Comparison of ENCODE assay signal across 9 mouse cellular contexts in genomic region chr6:34156057-34156456, GRCm38 (mm10). TPM values are rescaled to one million over a fixed set of nuclear protein-coding genes. Genes with fewer than 3 reads are reported as not detected.
DNase-seq lines count a peak whose midpoint lies in the region; ATAC-seq and TF ChIP-seq lines count a peak whose summit lies in the region.
"Had no signal": no experiment of that assay in that cellular context is flagged by ENCODE, and none has a peak within 500 bp of the region (broad histone marks: within the 10 kb centered on the region; RNA-seq: fewer than 3 reads in every experiment).

No protein-coding gene starts in this region.

- no peak overlapping the region for H3K4me2 ChIP-seq in forebrain, postnatal 0 days (ENCODE audit: low read depth)
- no peak overlapping the region for H3K4me2 ChIP-seq in forebrain, embryonic 11.5 days (ENCODE audit: low read depth, low read length, severe bottlenecking)
- H3K4me2 ChIP-seq in midbrain, postnatal 0 days (ENCODE audit: low read depth, low read length, poor library complexity, severe bottlenecking), result no peak overlapping the region

- H3K4me3 ChIP-seq in forebrain, postnatal 0 days (ENCODE audit: low read depth, low read length), result no peak overlapping the region
- no peak overlapping the region for H3K4me3 ChIP-seq in forebrain, embryonic 11.5 days (ENCODE audit: low read depth, low read length)
- H3K4me3 ChIP-seq in cerebellum, adult 2 months (replicated peaks; ENCODE audit: insufficient read depth, low read depth, low read length), result no peak overlapping the region
- H3K4me3 ChIP-seq in midbrain, postnatal 0 days (ENCODE audit: low read depth, low read length), result no peak overlapping the region

- no peaks in the 10 kb centered on the region for H3K9me3 ChIP-seq in forebrain, postnatal 0 days (ENCODE audit: low read length)
- H3K9me3 ChIP-seq in forebrain, embryonic 11.5 days (ENCODE audit: control insufficient read depth, low read length), result no peaks in the 10 kb centered on the region
- no peaks in the 10 kb centered on the region for H3K9me3 ChIP-seq in midbrain, postnatal 0 days (ENCODE audit: low read length)

- H3K27me3 ChIP-seq in forebrain, postnatal 0 days (ENCODE audit: insufficient read depth, low read length), result no peaks in the 10 kb centered on the region
- no peaks in the 10 kb centered on the region for H3K27me3 ChIP-seq in forebrain, embryonic 11.5 days (ENCODE audit: control insufficient read depth, insufficient read depth, low read length)
- H3K27me3 ChIP-seq in cerebellum, adult 2 months (ENCODE audit: control insufficient read depth, insufficient read depth, low read length), result no peaks in the 10 kb centered on the region
- no peaks in the 10 kb centered on the region for H3K27me3 ChIP-seq in midbrain, postnatal 0 days (ENCODE audit: insufficient read depth, low read length)

- WGBS in forebrain, postnatal 0 days, result 51% methylated on average over 5 of the region's 5 CpGs
- WGBS in forebrain, embryonic 11.5 days, result 85% methylated on average over 5 of the region's 5 CpGs
- 62% methylated on average over 5 of the region's 5 CpGs for WGBS in cerebellum, adult 2 months
- 65% methylated on average over 5 of the region's 5 CpGs for WGBS in midbrain, postnatal 0 days

- H3K27ac ChIP-seq in forebrain, postnatal 0 days (ENCODE audit: low read depth, low read length), result peak overlapping the region; percentile 79; the same call in 1 of the 2 replicates
- H3K27ac ChIP-seq in forebrain, embryonic 11.5 days (ENCODE audit: low read depth, low read length), result no peak overlapping the region
- no peak overlapping the region for H3K27ac ChIP-seq in cerebellum, adult 2 months (ENCODE audit: insufficient read depth, low read length)
- H3K27ac ChIP-seq in midbrain, postnatal 0 days (ENCODE audit: low read depth, low read length), result no peak overlapping the region

- peak; percentile 44 for DNase-seq in forebrain, postnatal 0 days
- DNase-seq in forebrain, embryonic 11.5 days (ENCODE audit: low spot score), result no peak
- peak; percentile 25 to 35 for DNase-seq in B cell, adult 2 months
- peak; percentile 45 for DNase-seq in induced T-regulatory cell, adult 2 months (ENCODE audit: low read depth)
- peak; percentile 29 for DNase-seq in lung, postnatal 36 days
- DNase-seq in cerebellum, adult 2 months, result no peak
- no peak for DNase-seq in neural tube, embryonic 10.5 days (ENCODE audit: extremely low spot score, low spot score)
- no peak for DNase-seq in midbrain, postnatal 0 days (ENCODE audit: low spot score)
- DNase-seq: cerebellum, postnatal 25 days had no signal

- TF ChIP-seq CTCF in forebrain, postnatal 0 days (IDR thresholded peaks at IDR 0.05; ENCODE audit: low read depth), result no peak
- no peak for TF ChIP-seq CTCF in cerebellum, adult 2 months (IDR thresholded peaks at IDR 0.05; ENCODE audit: borderline replicate concordance, insufficient read depth, low read depth, low read length)
- TF ChIP-seq CTCF in midbrain, postnatal 0 days (IDR thresholded peaks at IDR 0.05), result no peak

- no peak for TF ChIP-seq POLR2A in cerebellum, adult 2 months (IDR thresholded peaks at IDR 0.05; ENCODE audit: borderline replicate concordance, insufficient read depth, low read length)

- peaks cover 45% of the 10 kb centered on the region for H3K36me3 ChIP-seq in forebrain, postnatal 0 days (ENCODE audit: insufficient read depth)
- H3K36me3 ChIP-seq in forebrain, embryonic 11.5 days (ENCODE audit: control insufficient read depth, insufficient read depth, low read length), result no peaks in the 10 kb centered on the region; the same call in 1 of the 2 replicates
- peaks cover 43% of the 10 kb centered on the region for H3K36me3 ChIP-seq in midbrain, postnatal 0 days (ENCODE audit: insufficient read depth, low read length)

- no peak overlapping the region for H3K9ac ChIP-seq in forebrain, postnatal 0 days
- no peak overlapping the region for H3K9ac ChIP-seq in forebrain, embryonic 11.5 days (ENCODE audit: low read length)
- H3K9ac ChIP-seq in midbrain, postnatal 0 days (replicated peaks; ENCODE audit: low read length, poor library complexity, severe bottlenecking), result no peak overlapping the region

- peaks cover 31% of the 10 kb centered on the region for H3K4me1 ChIP-seq in forebrain, postnatal 0 days (ENCODE audit: insufficient read depth)
- peaks cover 2% of the 10 kb centered on the region; the same call in 1 of the 2 replicates for H3K4me1 ChIP-seq in forebrain, embryonic 11.5 days (replicated peaks; ENCODE audit: control insufficient read depth, insufficient read depth, low read length)
- H3K4me1 ChIP-seq in cerebellum, adult 2 months (ENCODE audit: control insufficient read depth, insufficient read depth, low read length), result no peaks in the 10 kb centered on the region
- H3K4me1 ChIP-seq in midbrain, postnatal 0 days (ENCODE audit: insufficient read depth, low read length), result no peaks in the 10 kb centered on the region; the same call in 1 of the 2 replicates

- no peak for ATAC-seq in forebrain, postnatal 0 days
- no peak for ATAC-seq in forebrain, embryonic 11.5 days (replicated peaks; ENCODE audit: low FRiP score)
- no peak for ATAC-seq in midbrain, postnatal 0 days (ENCODE audit: low FRiP score)

RNA-seq across cellular contexts. Expression of gene Slc35b4, which starts 20.9 kb away (rescaled TPM):
- total RNA-seq in forebrain, postnatal 0 days (2014; rRNA removed), result 24.0 and 26.2 TPM in 2 replicates
- 23.8 and 34.7 TPM in 2 replicates for polyA plus RNA-seq in forebrain, postnatal 0 days (2015; fragmentation: Nextera tagmentation; extraction: Ambion mirVana)
- 47.1 and 49.6 TPM in 2 replicates for polyA plus RNA-seq in forebrain, embryonic 11.5 days (2014; fragmentation: Nextera tagmentation; extraction: Ambion mirVana)
- 45.8 and 46.4 TPM in 2 replicates for polyA plus RNA-seq in cerebellum, adult 2 months (2012; rRNA removed)
- total RNA-seq in midbrain, postnatal 0 days (2014; rRNA removed), result 24.5 and 30.8 TPM in 2 replicates
- polyA plus RNA-seq in midbrain, postnatal 0 days (2015; fragmentation: Nextera tagmentation; extraction: Ambion mirVana), result 30.6 and 36.5 TPM in 2 replicates

Comparison
In these comparisons a context has a peak if more than half of its experiments do, and no peak if none do; other contexts are left out.
1. DNase-seq: peak in forebrain, postnatal 0 days (single experiment), B cell, adult 2 months (2 of 2), induced T-regulatory cell, adult 2 months (single experiment) and lung, postnatal 36 days (single experiment); none in forebrain, embryonic 11.5 days (single experiment), cerebellum, adult 2 months (0 of 2), neural tube, embryonic 10.5 days (single experiment) and midbrain, postnatal 0 days (single experiment).